ENCODE assay signal across 17 mouse cellular contexts in genomic region chr8:90547276-90547675, GRCm38 (mm10).
"Had no signal": no experiment of that assay in that cellular context is flagged by ENCODE, and none has a peak within 500 bp of the region (broad histone marks: within the 10 kb centered on the region; RNA-seq: fewer than 3 reads in every experiment).

No protein-coding gene starts in this region.

- DNase-seq: kidney, adult 2 months; kidney, postnatal 25 days; layer of hippocampus, adult 9-11 months; liver; lung, adult 18-20 months; lung, postnatal 14 days; lung, postnatal 4 days; thymus, adult 2 months; thymus, postnatal 14 days; thymus, postnatal 4 days had no signal

- H3K36me3 ChIP-seq: limb, embryonic 12.5 days; liver, embryonic 12.5 days; liver, embryonic 15.5 days; midbrain, embryonic 13.5 days had no signal

- H3K27me3 ChIP-seq: liver, embryonic 12.5 days; liver, embryonic 15.5 days; midbrain, embryonic 13.5 days had no signal

- H3K4me3 ChIP-seq: layer of hippocampus, adult 2 months; limb, embryonic 12.5 days; liver, embryonic 12.5 days; liver, embryonic 15.5 days; midbrain, embryonic 13.5 days had no signal

- H3K9me3 ChIP-seq: limb, embryonic 12.5 days; liver, embryonic 15.5 days; midbrain, embryonic 13.5 days had no signal

- H3K4me1 ChIP-seq: liver, embryonic 12.5 days; liver, embryonic 15.5 days had no signal

- H3K9ac ChIP-seq: limb, embryonic 12.5 days; liver, embryonic 12.5 days; liver, embryonic 15.5 days; midbrain, embryonic 13.5 days had no signal

- H3K27ac ChIP-seq: kidney, postnatal 0 days; layer of hippocampus, adult 2 months; limb, embryonic 12.5 days; liver, embryonic 12.5 days; liver, embryonic 15.5 days; midbrain, embryonic 13.5 days; stomach, postnatal 0 days had no signal

- ATAC-seq: liver, embryonic 12.5 days; midbrain, embryonic 13.5 days had no signal

- H3K4me2 ChIP-seq: limb, embryonic 12.5 days; liver, embryonic 12.5 days; liver, embryonic 15.5 days; midbrain, embryonic 13.5 days had no signal
